Mouse (Mus musculus): Measurements from ENCODE around the gene Syne2. TPM values are rescaled to one million over a fixed set of nuclear protein-coding genes. Genes with fewer than 3 reads are reported as not detected.

Gene Syne2
- total and polyA plus RNA-seq, 3 experiments = 21.7 to 33.6 (median 33.1) TPM

DNA sequence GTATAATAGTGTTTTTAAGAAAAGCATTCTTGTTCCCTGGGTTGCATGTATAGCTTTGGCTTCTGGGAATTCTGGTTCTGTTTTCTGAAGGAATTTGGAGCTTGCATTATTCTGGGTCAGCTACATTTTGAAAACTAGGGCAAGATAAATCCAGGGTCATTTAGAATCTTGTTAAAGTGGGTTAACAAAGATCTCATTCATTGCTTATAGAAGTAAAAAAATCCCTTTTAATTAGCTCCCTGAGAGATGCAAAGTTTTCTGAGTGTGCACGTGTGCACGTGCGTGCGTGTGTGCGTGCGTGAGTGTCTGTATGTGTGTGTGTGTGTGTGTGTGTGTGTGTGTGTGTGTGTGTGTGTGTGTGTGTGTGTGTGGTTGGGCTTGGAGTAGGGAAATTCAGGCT, 42.9 kb downstream of the Syne2 start:
- no peak overlapping the region for H3K9ac ChIP-seq (ENCODE audit: low read depth, low read length)
- intact Hi-C loops (cut with DNase I) = no loop called here
- H3K27me3 ChIP-seq (ENCODE audit: control insufficient read depth, insufficient read depth, low read length) = no peaks in the 10 kb centered on the region
- peaks cover 3% of the 10 kb centered on the region for H3K4me1 ChIP-seq (ENCODE audit: control insufficient read depth, insufficient read depth, low read length)
- H3K4me3 ChIP-seq = no peak overlapping the region
- H3K79me2 ChIP-seq (replicated peaks; ENCODE audit: control insufficient read depth, insufficient read depth, low read length) = peaks cover 2% of the 10 kb centered on the region; the same call in 1 of the 2 replicates
- H3K36me3 ChIP-seq (ENCODE audit: control insufficient read depth, insufficient read depth, low read length) = no peaks in the 10 kb centered on the region; the same call in 1 of the 2 replicates
- no peak overlapping the region; the same call in 1 of the 2 replicates for H3K27ac ChIP-seq
- TF ChIP-seq CTCF (IDR thresholded peaks at IDR 0.05) = no peak
- no peak for TF ChIP-seq EP300 (IDR thresholded peaks at IDR 0.05; ENCODE audit: insufficient read depth, low read depth, low read length)
- TF ChIP-seq POLR2A (IDR thresholded peaks at IDR 0.05; ENCODE audit: insufficient read depth, low read depth, low read length) = no peak
- DNase-seq = no peak
- 78% methylated on average over 6 of the region's 6 CpGs for WGBS

- H3K36me3 ChIP-seq (ENCODE audit: control insufficient read depth, insufficient read depth, low read length) = peaks cover 6% of the 10 kb centered on the region; the same call in 1 of the 2 replicates
- H3K79me2 ChIP-seq (replicated peaks; ENCODE audit: control insufficient read depth, insufficient read depth, low read length) = no peaks in the 10 kb centered on the region; the same call in 1 of the 2 replicates
- no peak for DNase-seq
- no peak overlapping the region for H3K4me3 ChIP-seq
- intact Hi-C loops (cut with DNase I) = no loop called here
- no peak overlapping the region for H3K9ac ChIP-seq (ENCODE audit: low read depth, low read length)
- 92% methylated on average over 2 of the region's 2 CpGs for WGBS
- H3K27me3 ChIP-seq (ENCODE audit: control insufficient read depth, insufficient read depth, low read length) = no peaks in the 10 kb centered on the region
- TF ChIP-seq CTCF (IDR thresholded peaks at IDR 0.05) = no peak
- TF ChIP-seq POLR2A (IDR thresholded peaks at IDR 0.05; ENCODE audit: insufficient read depth, low read depth, low read length) = no peak
- no peak for TF ChIP-seq EP300 (IDR thresholded peaks at IDR 0.05; ENCODE audit: insufficient read depth, low read depth, low read length)
- peaks cover 10% of the 10 kb centered on the region for H3K4me1 ChIP-seq (ENCODE audit: control insufficient read depth, insufficient read depth, low read length)
- no peak overlapping the region for H3K27ac ChIP-seq
Measured at GRCm38 (mm10) chr12:75865166-75865565, 47.2 kb downstream of the Syne2 start.

DNA sequence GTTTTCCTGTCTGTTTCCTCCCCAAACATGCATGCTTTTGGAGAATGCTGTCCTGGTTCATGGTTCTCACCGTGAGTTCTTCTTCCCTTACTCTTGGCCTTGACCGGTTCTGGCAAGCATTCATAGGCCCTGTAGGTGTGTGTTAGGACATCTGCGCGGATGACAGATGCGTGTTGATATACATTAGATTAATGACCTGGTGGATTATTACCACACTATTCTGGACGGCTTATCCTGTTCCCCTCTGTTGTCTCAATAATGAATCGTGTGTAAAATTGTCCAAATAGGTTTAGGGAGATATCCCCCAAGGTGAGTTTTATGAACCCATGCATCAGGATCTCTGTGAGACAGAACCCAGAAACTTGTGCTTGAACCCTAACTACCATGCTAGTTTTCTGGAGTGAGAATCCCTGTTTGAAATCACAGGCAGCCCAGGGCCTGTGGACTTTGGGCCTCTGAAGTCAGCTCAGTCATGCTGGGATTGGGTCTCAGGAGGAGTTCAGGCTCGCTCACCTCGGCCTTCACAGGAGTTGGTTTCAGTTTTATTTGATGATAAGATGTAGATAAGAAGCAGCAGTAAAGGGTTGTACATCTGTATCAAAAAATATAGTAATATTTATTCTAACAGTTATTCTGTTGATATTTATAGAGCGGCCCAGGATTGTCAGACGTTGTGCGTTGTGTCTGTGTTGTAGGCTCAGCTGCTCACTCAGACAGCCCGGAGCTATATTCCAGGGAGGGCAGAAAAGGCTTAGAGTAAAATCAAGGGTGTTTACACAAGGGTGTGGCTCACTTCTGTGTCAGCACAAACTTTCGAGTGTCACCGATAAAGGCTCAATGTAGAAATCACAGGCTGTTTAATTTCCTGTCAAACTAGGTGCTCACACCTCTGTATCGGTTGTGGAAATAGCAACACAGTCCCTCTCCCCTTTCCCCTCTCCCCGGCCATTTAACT, 48.8 kb downstream of the Syne2 start:
- WGBS = 59% methylated on average over 17 of the region's 17 CpGs
- peaks cover 6% of the 10 kb centered on the region; the same call in 1 of the 2 replicates for H3K36me3 ChIP-seq (ENCODE audit: control insufficient read depth, insufficient read depth, low read length)
- H3K4me3 ChIP-seq = no peak overlapping the region
- H3K27me3 ChIP-seq (ENCODE audit: control insufficient read depth, insufficient read depth, low read length) = no peaks in the 10 kb centered on the region
- no peak overlapping the region; the same call in 1 of the 2 replicates for H3K27ac ChIP-seq
- no peak overlapping the region for H3K9ac ChIP-seq (ENCODE audit: low read depth, low read length)
- H3K4me1 ChIP-seq (ENCODE audit: control insufficient read depth, insufficient read depth, low read length) = peaks cover 10% of the 10 kb centered on the region
- intact Hi-C loops (cut with DNase I) = no loop called here
- DNase-seq = no peak
- TF ChIP-seq CTCF (IDR thresholded peaks at IDR 0.05) (no peak), POLR2A (IDR thresholded peaks at IDR 0.05; ENCODE audit: insufficient read depth, low read depth, low read length) (no peak), EP300 (IDR thresholded peaks at IDR 0.05; ENCODE audit: insufficient read depth, low read depth, low read length) (no peak)
- H3K79me2 ChIP-seq (replicated peaks; ENCODE audit: control insufficient read depth, insufficient read depth, low read length) = no peaks in the 10 kb centered on the region; the same call in 1 of the 2 replicates

DNA sequence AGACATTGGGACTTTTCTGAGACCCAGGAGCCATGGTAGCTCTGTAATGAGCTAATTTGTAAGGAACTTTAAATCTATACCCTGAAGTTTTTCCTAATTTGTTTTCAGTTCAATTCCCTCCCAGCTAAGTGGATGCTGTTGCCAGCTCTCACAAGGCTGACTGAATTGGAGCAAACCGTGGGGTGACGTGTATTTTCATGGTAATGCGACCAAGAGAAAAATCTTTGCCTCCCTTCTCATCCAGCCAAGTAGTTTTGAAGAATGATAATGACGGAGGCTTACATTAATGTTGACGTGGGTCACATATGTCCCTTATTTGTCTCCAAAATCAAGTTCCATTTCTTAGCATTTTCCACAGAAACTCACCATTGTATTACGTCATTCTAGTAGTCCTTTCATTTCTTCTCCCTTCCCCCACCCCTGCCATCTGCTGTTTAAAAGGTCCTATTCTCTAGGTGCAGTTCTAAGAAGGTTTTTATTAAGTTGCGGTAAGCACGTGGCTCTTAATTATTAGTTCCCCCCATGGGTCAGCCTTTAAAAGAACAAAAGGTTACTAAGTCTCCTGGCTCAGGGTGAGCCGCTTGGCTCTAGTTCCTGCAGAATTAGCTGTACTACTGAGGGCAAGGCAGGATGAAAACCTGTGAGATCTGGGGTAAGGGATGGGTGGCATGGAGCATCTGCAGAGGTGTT, 55.8 kb downstream of the Syne2 start:
- intact Hi-C loops (cut with DNase I) = no loop called here
- H3K9ac ChIP-seq (ENCODE audit: low read depth, low read length) = no peak overlapping the region
- no peak for DNase-seq
- TF ChIP-seq EP300 (IDR thresholded peaks at IDR 0.05; ENCODE audit: insufficient read depth, low read depth, low read length) (no peak), POLR2A (IDR thresholded peaks at IDR 0.05; ENCODE audit: insufficient read depth, low read depth, low read length) (no peak), CTCF (IDR thresholded peaks at IDR 0.05) (no peak)
- H3K79me2 ChIP-seq (replicated peaks; ENCODE audit: control insufficient read depth, insufficient read depth, low read length) = no peaks in the 10 kb centered on the region
- peaks cover 7% of the 10 kb centered on the region for H3K4me1 ChIP-seq (ENCODE audit: control insufficient read depth, insufficient read depth, low read length)
- WGBS = 74% methylated on average over 9 of the region's 9 CpGs
- no peaks in the 10 kb centered on the region for H3K27me3 ChIP-seq (ENCODE audit: control insufficient read depth, insufficient read depth, low read length)
- H3K4me3 ChIP-seq = no peak overlapping the region
- no peak overlapping the region for H3K27ac ChIP-seq
- peaks cover 6% of the 10 kb centered on the region; the same call in 1 of the 2 replicates for H3K36me3 ChIP-seq (ENCODE audit: control insufficient read depth, insufficient read depth, low read length)

GRCm38 (mm10) chr12:75874287-75874994, 56.5 kb downstream of the Syne2 start:
- Histone ChIP-seq H3K79me2 (replicated peaks; ENCODE audit: control insufficient read depth, insufficient read depth, low read length) (no peaks in the 10 kb centered on the region), H3K4me1 (ENCODE audit: control insufficient read depth, insufficient read depth, low read length) (peaks cover 1% of the 10 kb centered on the region), H3K4me3 (no peak overlapping the region), H3K36me3 (ENCODE audit: control insufficient read depth, insufficient read depth, low read length) (peaks cover 5% of the 10 kb centered on the region; the same call in 1 of the 2 replicates), H3K27ac (no peak overlapping the region), H3K9ac (ENCODE audit: low read depth, low read length) (no peak overlapping the region), H3K27me3 (ENCODE audit: control insufficient read depth, insufficient read depth, low read length) (no peaks in the 10 kb centered on the region)
- intact Hi-C loops (cut with DNase I) = no loop called here
- WGBS = 66% methylated on average over 12 of the region's 12 CpGs
- TF ChIP-seq POLR2A (IDR thresholded peaks at IDR 0.05; ENCODE audit: insufficient read depth, low read depth, low read length) (no peak), EP300 (IDR thresholded peaks at IDR 0.05; ENCODE audit: insufficient read depth, low read depth, low read length) (no peak), CTCF (IDR thresholded peaks at IDR 0.05) (no peak)
- no peak for DNase-seq

Data from heart, adult 2 months (tissue).